Mouse (Mus musculus) activated CD4-positive, CD25-positive, alpha-beta regulatory T cell, adult 4 months (primary cell): ENCODE data around the gene Prr23a3. TPM values are rescaled to one million over a fixed set of nuclear protein-coding genes. Genes with fewer than 3 reads are reported as not detected.

Experiments used
- ATAC-seq: one replicate; pipeline ENCODE4 v1.8.0; 2017
- polyA plus RNA-seq, 2 experiments: library from polyadenylated mRNA; unstranded; fragments of 100-300 nt; shearing (Covaris generic); gene quantifications; one replicate each; pipeline ENCODE4 v1.2.1; 2017

Gene Prr23a3
- not detected for polyA plus RNA-seq

- ATAC-seq: no peak
These were observed at the start of gene Prr23a3 for GRCm38 (mm10) chr9:98864571-98864970. TSS of gene Prr23a3 (plus strand) at chr9:98864767.

- no peak for ATAC-seq
These were observed 48.5 kb upstream of the Prr23a3 start for GRCm38 (mm10) chr9:98816066-98816465.

DNA sequence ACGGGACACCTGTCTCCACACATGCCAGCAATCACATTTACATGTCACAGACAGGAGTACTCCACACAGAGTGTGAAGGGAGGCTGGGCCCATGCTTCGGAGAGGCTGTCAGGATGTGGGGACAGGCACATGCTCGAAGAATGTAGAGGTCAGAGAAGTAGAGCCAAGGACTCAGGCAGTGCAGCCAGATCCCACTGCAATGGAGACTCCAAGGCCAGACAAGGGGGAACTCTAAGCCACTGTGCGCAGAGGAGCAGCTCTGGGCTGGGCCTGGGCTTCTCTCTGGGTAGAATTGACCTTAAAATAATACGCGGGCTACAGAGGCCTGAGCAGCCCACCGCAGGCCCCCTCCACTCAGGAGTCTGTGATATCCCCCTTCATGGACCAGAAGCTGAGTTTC is 47.0 kb upstream of the Prr23a3 start:
- no peak for ATAC-seq

- no peak for ATAC-seq
These were observed 45.6 kb upstream of the Prr23a3 start for GRCm38 (mm10) chr9:98818971-98819370.

DNA sequence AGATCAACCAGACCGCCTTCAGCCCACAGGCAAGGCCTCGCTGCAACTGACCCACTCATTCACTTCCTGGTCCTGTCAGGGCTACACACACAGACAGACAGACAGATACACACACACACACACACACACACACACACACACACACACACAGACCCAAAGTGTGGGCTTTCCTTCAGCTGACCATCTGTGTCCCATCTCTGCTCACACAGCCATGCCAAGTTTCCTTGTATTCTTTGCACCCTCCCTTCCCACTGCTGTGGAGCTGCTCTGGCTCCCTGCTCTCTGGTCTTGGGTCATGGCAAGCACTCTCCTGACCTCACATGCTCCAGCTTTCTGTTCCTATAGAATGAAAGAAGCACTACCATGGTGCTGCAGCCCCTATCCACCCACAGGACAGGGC is 45.1 kb upstream of the Prr23a3 start:
- no peak for ATAC-seq

DNA sequence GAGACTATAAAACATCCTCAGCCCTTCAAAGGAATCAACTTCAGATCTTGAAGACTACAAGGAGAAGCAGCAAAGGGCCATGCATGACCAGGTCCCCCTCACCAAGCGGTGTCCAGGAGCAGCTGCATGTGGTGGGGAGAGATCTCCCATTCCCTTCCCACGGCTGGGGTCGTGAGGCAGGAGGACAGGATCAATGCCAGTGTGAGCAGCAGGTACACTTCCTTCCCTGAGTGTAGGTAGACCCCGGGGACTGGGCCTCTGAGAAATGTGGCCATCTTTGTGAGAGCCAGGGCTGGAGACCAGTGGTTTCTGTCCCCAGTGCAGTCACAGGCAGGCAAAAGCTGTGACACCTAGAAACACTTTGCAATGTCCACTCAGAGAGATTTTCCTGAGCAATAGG is 44.1 kb upstream of the Prr23a3 start:
- no peak for ATAC-seq

DNA sequence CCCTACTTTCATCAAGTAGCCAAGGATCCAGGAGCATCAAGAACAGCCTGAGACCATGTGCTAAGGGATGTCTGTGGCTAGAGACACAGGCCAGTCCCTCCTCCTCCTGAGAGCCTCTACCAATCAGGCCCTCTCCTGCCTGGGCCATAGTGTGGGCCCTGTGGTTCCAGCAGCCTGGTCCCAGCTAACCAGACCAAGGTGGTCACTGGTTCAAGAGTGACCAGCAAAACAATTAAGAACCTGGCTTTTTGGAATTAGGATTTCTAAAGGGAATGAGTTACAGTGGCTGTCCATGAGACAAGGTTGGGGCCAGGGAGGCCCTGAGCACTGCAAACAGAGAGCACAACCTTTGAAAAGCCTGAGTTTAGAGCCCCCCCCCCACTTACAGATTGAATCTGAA is 43.5 kb upstream of the Prr23a3 start:
- no peak for ATAC-seq

- ATAC-seq: no peak
These were observed 40.8 kb upstream of the Prr23a3 start for GRCm38 (mm10) chr9:98823805-98824204.

- ATAC-seq: no peak
These were observed 35.1 kb upstream of the Prr23a3 start for GRCm38 (mm10) chr9:98829508-98829907.

- ATAC-seq: no peak
These were observed 27.0 kb upstream of the Prr23a3 start for GRCm38 (mm10) chr9:98837537-98838074.

DNA sequence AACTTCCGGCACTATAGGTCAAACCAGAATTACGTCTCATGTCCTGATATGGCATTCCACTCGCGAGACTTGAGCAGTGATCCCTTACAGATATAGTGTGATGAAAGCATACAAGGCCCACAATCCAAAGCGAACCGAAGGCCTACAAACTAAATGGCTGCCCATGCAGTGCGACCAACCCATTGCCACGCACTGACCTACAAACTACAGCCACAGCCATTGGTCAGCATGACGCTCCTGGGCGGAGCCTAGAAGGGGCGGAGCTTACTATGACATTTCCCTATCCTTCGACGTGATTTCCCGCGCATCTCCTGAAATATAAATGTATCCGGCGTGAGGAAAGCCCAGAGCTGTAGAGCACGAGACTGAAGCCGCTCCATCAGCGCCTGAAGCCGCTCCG is 22.4 kb upstream of the Prr23a3 start, which contains the start of gene Prr23a1:
Gene Prr23a1 (plus strand): TSS at position 387 of the 400 bp plus-strand sequence.
- ATAC-seq: no peak

DNA sequence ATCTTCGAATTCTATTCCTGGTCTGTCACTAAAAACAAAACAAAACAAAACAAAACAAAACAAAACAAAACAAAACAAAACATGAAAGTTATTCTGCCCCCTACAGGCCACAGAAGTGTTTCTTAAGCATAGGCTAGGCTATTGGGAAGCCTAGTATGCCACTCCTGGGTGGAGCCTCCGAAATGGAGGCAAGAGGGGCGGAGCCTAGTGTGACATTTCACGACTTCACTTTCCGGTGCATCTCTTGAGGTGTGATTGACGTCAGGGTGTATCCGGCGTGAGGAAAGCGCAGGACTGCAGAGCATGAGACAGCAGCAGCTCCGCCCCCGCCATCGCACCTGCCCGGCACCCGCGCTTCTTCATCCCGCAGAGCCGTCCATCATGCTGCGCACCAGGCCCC is 8.4 kb upstream of the Prr23a3 start, which contains the start of gene Prr23a2:
Gene Prr23a2 (plus strand): TSS at position 285 of the 400 bp plus-strand sequence.
- ATAC-seq: no peak

DNA sequence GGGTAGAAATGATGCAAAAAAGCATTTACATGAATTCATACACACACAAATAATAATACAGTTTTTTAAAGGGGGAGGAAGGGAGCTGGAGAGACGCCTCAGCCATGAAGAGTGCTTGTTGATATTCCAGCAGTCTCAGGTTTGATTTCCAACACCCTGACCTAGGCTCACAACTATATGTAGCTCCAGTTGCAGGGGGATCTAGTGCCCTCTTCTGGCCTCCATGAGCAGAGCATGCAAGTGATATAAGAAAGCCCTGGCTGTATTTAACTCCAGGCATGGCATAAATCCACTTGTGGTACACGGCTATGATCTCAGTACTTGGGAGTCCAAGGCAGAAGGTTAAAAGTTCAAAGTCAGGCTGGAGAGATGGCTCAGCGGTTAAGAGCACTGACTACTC is 1.1 kb upstream of the Prr23a3 start:
- ATAC-seq: no peak

DNA sequence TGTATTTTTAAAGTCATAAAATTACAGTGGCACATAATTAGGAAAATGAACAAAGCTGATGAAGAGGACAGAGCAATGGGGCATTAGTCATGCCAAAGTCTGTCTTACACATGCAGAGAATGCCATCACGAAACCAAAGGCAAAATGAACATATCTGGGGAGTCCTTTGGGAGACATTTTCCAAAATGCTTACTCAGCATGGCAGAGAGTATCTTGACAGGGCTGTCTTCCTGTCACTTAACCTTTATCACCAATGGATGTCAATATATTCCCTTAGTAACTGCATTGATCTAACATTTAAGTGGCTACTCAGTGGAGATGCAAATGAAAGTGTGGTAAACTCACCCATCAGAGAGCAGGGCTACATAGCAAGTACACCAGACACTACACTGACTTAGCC is 36.9 kb downstream of the Prr23a3 start:
- no peak for ATAC-seq

DNA sequence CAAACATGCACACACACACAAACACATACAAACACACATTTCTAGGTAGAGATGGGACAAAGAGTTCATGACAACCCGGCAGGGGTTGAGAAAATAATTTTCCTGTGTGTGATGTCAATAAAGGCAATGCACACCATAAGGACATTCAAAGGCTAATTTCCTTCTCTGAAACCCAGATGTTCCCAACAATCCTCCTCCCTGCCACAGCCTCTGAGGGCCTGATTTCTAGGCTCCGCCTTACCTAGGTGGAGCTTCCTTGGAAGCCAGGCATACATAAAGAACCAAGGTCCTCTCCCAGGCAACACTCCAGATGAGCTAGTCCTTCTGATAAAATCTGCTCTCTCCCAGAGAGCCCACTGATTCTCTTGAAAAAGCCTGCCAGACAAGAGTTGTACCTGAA is 38.3 kb downstream of the Prr23a3 start, which contains the start of gene 7420426K07Rik:
Gene 7420426K07Rik (plus strand): TSS at position 301 of the 400 bp plus-strand sequence.
- no peak for ATAC-seq

Other genes starting within 250 kb of the Prr23a3 start
- gene Prr23a1, start 22.3 kb upstream of the Prr23a3 start, polyA plus RNA-seq: not detected
- not detected for gene Prr23a2, start 8.3 kb upstream of the Prr23a3 start, polyA plus RNA-seq
- gene 7420426K07Rik, start 38.4 kb downstream of the Prr23a3 start, polyA plus RNA-seq: not detected
- gene Foxl2, start 90.5 kb downstream of the Prr23a3 start, polyA plus RNA-seq: not detected
- gene Faim, start 121.6 kb downstream of the Prr23a3 start, polyA plus RNA-seq: 10 to 100 TPM; 62.0 to 71.2 TPM
- gene Gm1123, start 170.9 kb downstream of the Prr23a3 start, polyA plus RNA-seq: 1 to 10 TPM in 1 of 2 experiments, under 1 TPM in 1; 0.94 to 1.1 TPM